ENCODE assay signal across 19 mouse cellular contexts in the genomic region with DNA sequence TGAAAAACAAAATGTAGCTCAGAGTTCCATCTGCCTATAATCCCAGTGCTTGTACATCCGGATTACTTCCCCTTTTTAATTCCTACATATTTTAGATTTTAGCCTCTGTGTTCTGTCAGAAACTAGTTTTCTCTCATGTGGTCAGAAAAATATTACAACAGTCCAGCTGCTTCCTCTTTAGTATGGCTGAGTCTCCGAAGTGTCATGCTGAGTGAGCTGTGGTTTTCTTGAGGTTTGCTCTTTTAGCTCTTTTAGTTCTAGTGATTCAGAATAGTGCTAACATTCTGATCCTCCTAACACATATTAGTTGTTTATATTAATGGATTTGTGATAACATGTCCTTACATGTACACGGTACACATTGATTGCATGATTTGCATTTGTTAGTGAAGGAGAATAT. TPM values are rescaled to one million over a fixed set of nuclear protein-coding genes. Genes with fewer than 3 reads are reported as not detected.
DNase-seq lines count a peak whose midpoint lies in the region; ATAC-seq lines count a peak whose summit lies in the region.
"Had no signal": no experiment of that assay in that cellular context is flagged by ENCODE, and none has a peak within 500 bp of the region (broad histone marks: within the 10 kb centered on the region; RNA-seq: fewer than 3 reads in every experiment).

No protein-coding gene starts in this region.

- peak overlapping the region; percentile 97 for H3K27ac ChIP-seq in macrophage
- H3K27ac ChIP-seq: embryonic facial prominence, embryonic 12.5 days; forebrain, embryonic 10.5 days; hindbrain, postnatal 0 days; liver, embryonic 14.5 days; midbrain, embryonic 10.5 days had no signal

- peaks cover 90% of the 10 kb centered on the region for H3K79me2 ChIP-seq in macrophage (ENCODE audit: inconsistent target)

- no peak overlapping the region for H3K4me3 ChIP-seq in macrophage (ENCODE audit: inconsistent target)
- H3K4me3 ChIP-seq: embryonic facial prominence, embryonic 12.5 days; forebrain, embryonic 10.5 days; midbrain, embryonic 10.5 days had no signal

- H3K36me3 ChIP-seq in macrophage (ENCODE audit: inconsistent target) = no peaks in the 10 kb centered on the region
- H3K36me3 ChIP-seq: embryonic facial prominence, embryonic 12.5 days had no signal

- WGBS in macrophage (ENCODE audit: missing documents) = 0% methylated on average over 3 of the region's 3 CpGs

- ATAC-seq in megakaryocyte-erythroid progenitor cell, adult 5-6 weeks (replicated peaks; ENCODE audit: low FRiP score, low TSS enrichment, poor library complexity, severe bottlenecking) = no peak
- ATAC-seq: CD4-positive, CD25-positive, alpha-beta regulatory T cell, adult 4 months; hindbrain, postnatal 0 days had no signal

- peak; percentile 12 for DNase-seq in kidney, adult 9 months
- DNase-seq in kidney, adult 18-20 months = no peak
- DNase-seq in 3134 (ENCODE audit: extremely low read depth, insufficient read length, low spot score) = peak; percentile 17
- DNase-seq in MEL-GATA-1-ER (ENCODE audit: extremely low read depth, low read depth) = peak; percentile 58
- no peak for DNase-seq in right cerebral cortex, postnatal 10 days (ENCODE audit: low spot score in 2 of 2)
- DNase-seq in spleen, adult 18-20 months = no peak
- DNase-seq: adrenal gland, adult 2 months; cerebellum, postnatal 36 days; heart, postnatal 14 days; left cerebral cortex, postnatal 4 days; right cerebral cortex, postnatal 25 days had no signal

RNA-seq across cellular contexts. Expression of a gene that starts 23.9 kb away (rescaled TPM):
- total RNA-seq in macrophage (2018; cell fraction: chromatin; rRNA removed) = 1,000 to 10,000 TPM in 14 of 26 experiments, 100 to 1,000 TPM in 12; 274 to 2,515 (median 1,017) TPM
- total RNA-seq in macrophage (2018; cell fraction: cytosol; rRNA removed) = 100 to 1,000 TPM; 215 to 918 (median 488) TPM
- 1,000 to 10,000 TPM in 7 of 26 experiments, 100 to 1,000 TPM in 19; 243 to 1,634 (median 599) TPM for total RNA-seq in macrophage (2018; cell fraction: nucleus; rRNA removed)
- polyA plus RNA-seq in macrophage (2018) = 290 to 945 TPM (median 467 TPM) in 3 replicates
- 7.5 and 10.4 TPM in 2 replicates for total RNA-seq in megakaryocyte-erythroid progenitor cell, adult 5-6 weeks (2014; fragmentation: Nextera tagmentation)
- total RNA-seq in megakaryocyte-erythroid progenitor cell, adult 5-6 weeks (2017) = 14.4 and 22.2 TPM in 2 replicates

RNA-seq across cellular contexts. Expression of a gene that starts 57.3 kb away (rescaled TPM):
- 10 to 100 TPM in 23 of 26 experiments, 1 to 10 TPM in 3; 7.2 to 46.6 (median 29.1) TPM for total RNA-seq in macrophage (2018; cell fraction: chromatin; rRNA removed)
- total RNA-seq in macrophage (2018; cell fraction: cytosol; rRNA removed) = 10 to 100 TPM; 42.6 to 83.7 (median 54.2) TPM
- 10 to 100 TPM in 24 of 26 experiments, 1 to 10 TPM in 2; 8.5 to 43.3 (median 20.1) TPM for total RNA-seq in macrophage (2018; cell fraction: nucleus; rRNA removed)
- 94.3 to 161 TPM (median 114 TPM) in 3 replicates for polyA plus RNA-seq in macrophage (2018)
- 180 and 239 TPM in 2 replicates for total RNA-seq in megakaryocyte-erythroid progenitor cell, adult 5-6 weeks (2014; fragmentation: Nextera tagmentation)
- total RNA-seq in megakaryocyte-erythroid progenitor cell, adult 5-6 weeks (2017) = 112 and 152 TPM in 2 replicates

Comparison
In these comparisons a context has a peak if more than half of its experiments do, and no peak if none do; other contexts are left out.
1. DNase-seq: peak in kidney, adult 9 months (single experiment), 3134 (single experiment) and MEL-GATA-1-ER (single experiment); none in kidney, adult 18-20 months (single experiment), right cerebral cortex, postnatal 10 days (0 of 2) and spleen, adult 18-20 months (0 of 2).